ENCODE assay signal across 8 mouse cellular contexts in genomic region chr10:81596611-81597010, GRCm38 (mm10). TPM values are rescaled to one million over a fixed set of nuclear protein-coding genes. Genes with fewer than 3 reads are reported as not detected.
DNase-seq lines count a peak whose midpoint lies in the region; ATAC-seq lines count a peak whose summit lies in the region.

No protein-coding gene starts in this region.

- peaks cover 3% of the 10 kb centered on the region; the same call in 1 of the 2 replicates for H3K27me3 ChIP-seq in limb, embryonic 11.5 days (ENCODE audit: control insufficient read depth, insufficient read depth, low read length)
- peaks cover 28% of the 10 kb centered on the region for H3K27me3 ChIP-seq in neural tube, embryonic 11.5 days (ENCODE audit: control insufficient read depth, insufficient read depth, low read length)

- DNase-seq in embryo, embryonic 10.5 days (ENCODE audit: low spot score) = peak; percentile 40
- DNase-seq in embryo, embryonic 9.5 days (ENCODE audit: extremely low spot score) = no peak
- DNase-seq in NIH3T3 (ENCODE audit: low read depth) = peak; percentile 98
- DNase-seq in heart, adult 18-20 months = peak; percentile 69 to 72
- DNase-seq in limb, embryonic 11.5 days (ENCODE audit: low spot score) = peak; percentile 58
- peak; percentile 66 for DNase-seq in neural tube, embryonic 11.5 days (ENCODE audit: low spot score)
- DNase-seq in thymus, postnatal 10 days (ENCODE audit: low spot score in 2 of 2) = no peak

- H3K36me3 ChIP-seq in limb, embryonic 11.5 days (ENCODE audit: control insufficient read depth, insufficient read depth, low read length) = no peaks in the 10 kb centered on the region
- H3K36me3 ChIP-seq in neural tube, embryonic 11.5 days (ENCODE audit: control insufficient read depth, insufficient read depth, low read length) = no peaks in the 10 kb centered on the region

- H3K4me1 ChIP-seq in limb, embryonic 11.5 days (ENCODE audit: control insufficient read depth, insufficient read depth, low read length) = peaks cover 40% of the 10 kb centered on the region
- peaks cover 31% of the 10 kb centered on the region for H3K4me1 ChIP-seq in neural tube, embryonic 11.5 days (ENCODE audit: control insufficient read depth, insufficient read depth, low read length)

- no peak overlapping the region for H3K4me3 ChIP-seq in limb, embryonic 11.5 days (ENCODE audit: low read depth, low read length)
- no peak overlapping the region for H3K4me3 ChIP-seq in neural tube, embryonic 11.5 days (ENCODE audit: low read depth, low read length)

- peak overlapping the region; percentile 28; the same call in 1 of the 2 replicates for H3K9ac ChIP-seq in limb, embryonic 11.5 days (ENCODE audit: low read length)
- peak overlapping the region; percentile 15; the same call in 1 of the 2 replicates for H3K9ac ChIP-seq in neural tube, embryonic 11.5 days (ENCODE audit: low read length)

- H3K4me2 ChIP-seq in limb, embryonic 11.5 days (ENCODE audit: low read depth, severe bottlenecking) = peak overlapping the region; percentile 43
- peak overlapping the region; percentile 24 for H3K4me2 ChIP-seq in neural tube, embryonic 11.5 days (ENCODE audit: low read depth)

- no peaks in the 10 kb centered on the region for H3K9me3 ChIP-seq in limb, embryonic 11.5 days (ENCODE audit: control insufficient read depth, low read length)
- H3K9me3 ChIP-seq in neural tube, embryonic 11.5 days (ENCODE audit: control insufficient read depth, low read length) = no peaks in the 10 kb centered on the region

- H3K27ac ChIP-seq in limb, embryonic 11.5 days (replicated peaks; ENCODE audit: low read depth, low read length) = peak overlapping the region; percentile 77
- 0 out of 2 replicates have a peak overlapping the region, but pooled peaks have one; percentile 39 for H3K27ac ChIP-seq in neural tube, embryonic 11.5 days (ENCODE audit: low read depth, low read length)

- WGBS in limb, embryonic 11.5 days = 0% methylated on average over 10 of the region's 10 CpGs
- under 1% methylated on average over 10 of the region's 10 CpGs for WGBS in neural tube, embryonic 11.5 days

- ATAC-seq in limb, embryonic 11.5 days (ENCODE audit: insufficient number of reproducible peaks, low FRiP score, low TSS enrichment, low read depth) = no peak
- 0 out of 2 replicates have a peak, but pooled peaks have one; percentile 14 for ATAC-seq in neural tube, embryonic 11.5 days (ENCODE audit: insufficient read depth, low FRiP score, low TSS enrichment)
- no peak for ATAC-seq in activated CD4-positive, CD25-positive, alpha-beta regulatory T cell, adult 4 months

RNA-seq across cellular contexts. Expression of gene Tle6, which starts 4.3 kb away (rescaled TPM):
- 10 to 100 TPM in 1 of 2 experiments, 1 to 10 TPM in 1; 7.9 to 11.1 TPM for total RNA-seq in heart, adult 18-20 months (2021)
- 11.1 and 11.6 TPM in 2 replicates for polyA plus RNA-seq in limb, embryonic 11.5 days (2014; fragmentation: Nextera tagmentation; extraction: Ambion mirVana)
- polyA plus RNA-seq in neural tube, embryonic 11.5 days (2014; fragmentation: Nextera tagmentation; extraction: Ambion mirVana) = 6.4 and 7.0 TPM in 2 replicates
- polyA plus RNA-seq in activated CD4-positive, CD25-positive, alpha-beta regulatory T cell, adult 4 months (2017; shearing (Covaris generic)) = under 1 TPM in 1 of 2 experiments, not detected in 1; 0.89 TPM

RNA-seq across cellular contexts. Expression of gene BC025920, which starts 9.5 kb away (rescaled TPM):
- total RNA-seq in heart, adult 18-20 months (2021) = 1 to 10 TPM; 2.6 TPM
- 0.63 and 1.5 TPM in 2 replicates for polyA plus RNA-seq in limb, embryonic 11.5 days (2014; fragmentation: Nextera tagmentation; extraction: Ambion mirVana)
- 0.43 and 0.80 TPM in 2 replicates for polyA plus RNA-seq in neural tube, embryonic 11.5 days (2014; fragmentation: Nextera tagmentation; extraction: Ambion mirVana)
- 1 to 10 TPM; 1.5 to 2.5 TPM for polyA plus RNA-seq in activated CD4-positive, CD25-positive, alpha-beta regulatory T cell, adult 4 months (2017; shearing (Covaris generic))

RNA-seq across cellular contexts. Expression of gene Tle2, which starts 22.2 kb away (rescaled TPM):
- 1 to 10 TPM; 4.7 to 7.1 TPM for total RNA-seq in heart, adult 18-20 months (2021)
- 13.7 and 18.4 TPM in 2 replicates for polyA plus RNA-seq in limb, embryonic 11.5 days (2014; fragmentation: Nextera tagmentation; extraction: Ambion mirVana)
- 7.0 and 7.3 TPM in 2 replicates for polyA plus RNA-seq in neural tube, embryonic 11.5 days (2014; fragmentation: Nextera tagmentation; extraction: Ambion mirVana)
- 1 to 10 TPM in 1 of 2 experiments, under 1 TPM in 1; 0.78 to 1.5 TPM for polyA plus RNA-seq in activated CD4-positive, CD25-positive, alpha-beta regulatory T cell, adult 4 months (2017; shearing (Covaris generic))

RNA-seq across cellular contexts. Expression of gene Sirt6, which starts 31.0 kb away (rescaled TPM):
- total RNA-seq in heart, adult 18-20 months (2021) = 1 to 10 TPM; 5.6 to 6.3 TPM
- 46.2 and 46.5 TPM in 2 replicates for polyA plus RNA-seq in limb, embryonic 11.5 days (2014; fragmentation: Nextera tagmentation; extraction: Ambion mirVana)
- polyA plus RNA-seq in neural tube, embryonic 11.5 days (2014; fragmentation: Nextera tagmentation; extraction: Ambion mirVana) = 45.7 and 46.6 TPM in 2 replicates
- polyA plus RNA-seq in activated CD4-positive, CD25-positive, alpha-beta regulatory T cell, adult 4 months (2017; shearing (Covaris generic)) = 10 to 100 TPM; 23.1 TPM

RNA-seq across cellular contexts. Expression of gene Ankrd24, which starts 31.7 kb away (rescaled TPM):
- 10 to 100 TPM in 1 of 2 experiments, 1 to 10 TPM in 1; 7.5 to 10.3 TPM for total RNA-seq in heart, adult 18-20 months (2021)
- polyA plus RNA-seq in limb, embryonic 11.5 days (2014; fragmentation: Nextera tagmentation; extraction: Ambion mirVana) = 4.3 and 5.5 TPM in 2 replicates
- polyA plus RNA-seq in neural tube, embryonic 11.5 days (2014; fragmentation: Nextera tagmentation; extraction: Ambion mirVana) = 4.0 and 4.6 TPM in 2 replicates
- 1 to 10 TPM; 1.1 to 1.7 TPM for polyA plus RNA-seq in activated CD4-positive, CD25-positive, alpha-beta regulatory T cell, adult 4 months (2017; shearing (Covaris generic))

Comparison
In these comparisons a context has a peak if more than half of its experiments do, and no peak if none do; other contexts are left out.
1. DNase-seq: peak in embryo, embryonic 10.5 days (single experiment), NIH3T3 (single experiment), heart, adult 18-20 months (2 of 2), limb, embryonic 11.5 days (single experiment) and neural tube, embryonic 11.5 days (single experiment); none in embryo, embryonic 9.5 days (single experiment) and thymus, postnatal 10 days (0 of 2).